Mouse (Mus musculus) skeletal muscle tissue, adult 2 months (tissue): Measurements from ENCODE around the gene Glra4.
"Not testable (repeated sequence)": the region's sequence is repeated elsewhere in the genome, so short reads cannot be mapped to it uniquely, and the experiment has no call there.

ENCODE experiments used
- DNase-seq: peaks from one replicate; pipeline ENCODE4 v3.0.0-alpha.2; 2012; ENCODE audit warnings: low read depth, low spot score

The Glra4 gene

GRCm38 (mm10) chrX:136732016-136732415 lies 47.9 kb downstream of the Glra4 start:
- no peak for DNase-seq

- not testable (repeated sequence) for DNase-seq
Measured at GRCm38 (mm10) chrX:136714742-136715474, 65.0 kb downstream of the Glra4 start.

GRCm38 (mm10) chrX:136708782-136709181 lies 71.2 kb downstream of the Glra4 start:
- DNase-seq, result no peak

GRCm38 (mm10) chrX:136708168-136708681 lies 71.7 kb downstream of the Glra4 start:
- peak; percentile 0 for DNase-seq
